Comparison of ENCODE assay signal across 8 mouse cellular contexts in the genomic region with DNA sequence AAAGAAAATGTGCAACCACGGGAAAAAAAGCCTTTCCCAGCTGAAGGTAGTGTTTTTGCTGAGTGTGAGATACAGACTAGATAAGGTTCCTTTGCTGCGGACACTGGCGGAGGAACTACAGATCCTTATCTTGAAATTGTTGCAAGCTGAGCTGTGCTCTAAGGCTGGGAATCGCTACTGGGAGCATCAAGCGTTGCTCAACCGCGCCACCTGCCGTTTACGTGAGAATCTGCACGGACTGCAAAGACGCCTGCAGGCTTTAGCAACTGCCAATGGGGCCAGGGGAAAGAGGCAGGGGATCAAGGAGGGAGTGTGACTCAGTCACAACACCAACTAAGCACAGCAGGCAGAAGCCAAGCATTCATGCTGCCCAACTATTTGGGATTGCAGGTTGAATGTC.
DNase-seq lines count a peak whose midpoint lies in the region; ATAC-seq lines count a peak whose summit lies in the region.

No protein-coding gene starts in this region.

- no peaks in the 10 kb centered on the region for H3K9me3 ChIP-seq in midbrain, embryonic 11.5 days (ENCODE audit: control insufficient read depth, low read length)

- H3K36me3 ChIP-seq in midbrain, embryonic 11.5 days (ENCODE audit: control insufficient read depth, insufficient read depth, low read length): no peaks in the 10 kb centered on the region

- H3K27ac ChIP-seq in midbrain, embryonic 11.5 days (ENCODE audit: low read depth, low read length): no peak overlapping the region

- DNase-seq in cerebellum, postnatal 4 days (ENCODE audit: low spot score in 2 of 2): peak; percentile 56 to 84
- peak; percentile 59 to 71 for DNase-seq in gastrocnemius, postnatal 36 days
- peak; percentile 71 to 83 for DNase-seq in left cerebral cortex, postnatal 14 days (ENCODE audit: low spot score in 2 of 2)
- DNase-seq in midbrain, embryonic 11.5 days (ENCODE audit: low spot score, missing footprints): peak; percentile 99
- peak; percentile 61 for DNase-seq in skeletal muscle tissue, adult 2 months (ENCODE audit: low read depth, low spot score)
- peak; percentile 84 for DNase-seq in yolk sac, embryonic 10.5 days (ENCODE audit: low spot score)

- no peak overlapping the region for H3K9ac ChIP-seq in midbrain, embryonic 11.5 days (ENCODE audit: low read length)

- intact Hi-C loops in gastrocnemius, postnatal 36 days (cut with DNase I): loop anchor here (5.0 kb wide), 1 partner anchor 219 kb away; no protein-coding TSS in a partner anchor
- intact Hi-C loops in left cerebral cortex, postnatal 14 days (cut with DNase I): loop anchor here (2.0 to 10.0 kb wide), 4 partner anchors 102 to 348 kb away; a partner anchor contains a TSS

- no peak overlapping the region for H3K4me3 ChIP-seq in midbrain, embryonic 11.5 days (ENCODE audit: low read depth, low read length)

- no peak overlapping the region for H3K4me2 ChIP-seq in midbrain, embryonic 11.5 days

- peaks cover 12% of the 10 kb centered on the region for H3K4me1 ChIP-seq in midbrain, embryonic 11.5 days (ENCODE audit: control insufficient read depth, insufficient read depth, low read length)

- WGBS in midbrain, embryonic 11.5 days: 2% methylated on average over 11 of the region's 11 CpGs

- H3K27me3 ChIP-seq in midbrain, embryonic 11.5 days (ENCODE audit: control insufficient read depth, insufficient read depth, low read length): no peaks in the 10 kb centered on the region

- peak; percentile 85 for ATAC-seq in activated CD4-positive, CD25-positive, alpha-beta regulatory T cell, adult 4 months
- ATAC-seq in inflammation-experienced regulatory T-cells, adult 6 months: peak; percentile 78
- peak; percentile 45; the same call in 1 of the 2 replicates for ATAC-seq in midbrain, embryonic 11.5 days (ENCODE audit: low FRiP score)
